Mouse (Mus musculus): Measurements from ENCODE around the gene Fmo6. TPM values are rescaled to one million over a fixed set of nuclear protein-coding genes. Genes with fewer than 3 reads are reported as not detected.

The Fmo6 gene
- polyA plus RNA-seq (2015; fragmentation: Nextera tagmentation; extraction: Ambion mirVana) = 0.14 TPM in 1 of 2 replicates, not detected in the other

DNA sequence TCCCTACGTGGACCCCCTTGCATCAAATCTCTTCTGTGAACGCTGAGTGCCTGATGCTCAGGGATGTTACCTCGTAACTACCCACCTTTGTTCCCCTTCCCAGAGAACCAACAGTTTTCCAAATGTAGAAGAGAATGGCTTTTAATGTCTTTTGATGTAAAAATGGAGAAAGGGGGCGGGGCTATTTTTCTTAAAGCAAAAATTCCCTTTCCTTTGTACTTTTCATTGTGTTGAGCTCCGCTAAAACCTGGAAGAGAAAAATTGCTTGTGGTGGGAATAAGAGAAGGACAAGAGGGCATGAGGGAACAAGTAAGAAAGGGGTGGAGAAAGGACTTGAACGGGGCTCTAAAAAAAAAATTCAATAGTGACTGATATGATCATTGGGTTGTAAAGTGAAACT, at the start of gene Fmo6:
Gene Fmo6, minus strand, starts transcription at position 101 of the 400 bp plus-strand sequence.
- Histone ChIP-seq H3K36me3 (no peaks in the 10 kb centered on the region), H3K9ac (replicated peaks) (no peak within 1 kb of the TSS), H3K4me3 (replicated peaks) (no peak within 1 kb of the TSS), H3K27me3 (replicated peaks) (no peaks in the 10 kb centered on the region), H3K4me2 (no peak within 1 kb of the TSS), H3K4me1 (no peaks in the 10 kb centered on the region), H3K9me3 (replicated peaks) (no peaks in the 10 kb centered on the region), H3K27ac (replicated peaks) (no peak within 1 kb of the TSS)
- no peak for ATAC-seq (ENCODE audit: low FRiP score)
- WGBS = 87% methylated on average over 6 of the region's 6 CpGs

DNA sequence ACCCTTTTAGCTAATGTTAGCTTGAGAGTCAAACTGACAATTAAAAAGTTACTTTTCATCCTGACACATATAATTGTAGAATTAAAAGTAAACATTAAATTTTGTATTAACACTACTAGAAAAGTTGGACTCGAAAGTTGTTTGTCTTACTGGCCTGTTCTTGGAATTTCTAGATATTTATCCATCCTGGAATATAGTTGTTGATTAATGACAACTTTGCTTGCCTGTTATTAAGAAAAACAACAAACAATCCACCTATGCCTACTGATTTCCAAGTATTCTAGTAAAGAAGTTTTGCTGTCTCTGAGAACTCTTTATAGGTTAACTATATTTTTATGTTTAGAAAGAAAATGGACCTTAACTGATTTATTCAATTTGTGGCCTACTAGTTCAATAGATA, 49.5 kb upstream of the Fmo6 start:
- ATAC-seq (ENCODE audit: low FRiP score) = no peak
- no peaks in the 10 kb centered on the region for H3K9me3 ChIP-seq (replicated peaks)
- H3K36me3 ChIP-seq = no peaks in the 10 kb centered on the region

GRCm38 (mm10) chr1:162986121-162986748, 48.9 kb upstream of the Fmo6 start:
- Histone ChIP-seq H3K4me1 (no peaks in the 10 kb centered on the region), H3K27me3 (replicated peaks) (no peaks in the 10 kb centered on the region), H3K9me3 (replicated peaks) (no peaks in the 10 kb centered on the region), H3K36me3 (no peaks in the 10 kb centered on the region), H3K27ac (replicated peaks) (no peak overlapping the region), H3K4me3 (replicated peaks) (no peak overlapping the region), H3K4me2 (no peak overlapping the region), H3K9ac (replicated peaks) (no peak overlapping the region)
- WGBS = 93% methylated on average over 2 of the region's 2 CpGs
- ATAC-seq (ENCODE audit: low FRiP score) = no peak

More for the DNA sequence above, 49.5 kb upstream of the Fmo6 start:
- Histone ChIP-seq H3K9ac (replicated peaks) (no peak overlapping the region), H3K4me3 (replicated peaks) (no peak overlapping the region), H3K4me1 (no peaks in the 10 kb centered on the region), H3K4me2 (no peak overlapping the region), H3K27me3 (replicated peaks) (no peaks in the 10 kb centered on the region), H3K27ac (replicated peaks) (no peak overlapping the region)
- 91% methylated on average over 1 of the region's 1 CpGs for WGBS

DNA sequence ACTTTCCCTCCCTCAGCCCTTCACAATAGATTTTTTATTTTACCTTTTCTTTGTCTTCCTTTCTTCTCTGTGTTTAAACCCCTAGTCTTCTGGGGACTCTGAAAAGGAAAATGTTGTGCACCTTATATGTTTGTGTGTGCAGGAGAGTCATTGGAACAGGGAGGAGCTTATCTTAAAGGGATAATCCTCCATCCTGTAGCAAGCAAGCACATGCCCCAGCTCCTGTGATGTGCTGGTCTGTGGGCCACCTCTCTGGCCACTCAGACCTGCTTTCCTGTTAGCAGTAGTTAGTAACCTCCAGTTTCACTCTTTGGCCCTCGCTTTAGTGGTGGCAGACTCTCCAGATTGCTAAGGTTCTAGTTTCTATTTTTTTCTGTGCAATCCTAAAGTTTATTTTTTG, 47.1 kb upstream of the Fmo6 start, which contains the start of gene Fmo3:
Gene Fmo3, minus strand, starts transcription at position 101 of the 400 bp plus-strand sequence.
- Histone ChIP-seq H3K4me3 (replicated peaks) (no peak within 1 kb of the TSS), H3K27ac (replicated peaks) (no peak within 1 kb of the TSS), H3K4me1 (no peaks in the 10 kb centered on the region), H3K4me2 (no peak within 1 kb of the TSS), H3K9me3 (replicated peaks) (no peaks in the 10 kb centered on the region), H3K9ac (replicated peaks) (no peak within 1 kb of the TSS), H3K27me3 (replicated peaks) (no peaks in the 10 kb centered on the region), H3K36me3 (no peaks in the 10 kb centered on the region)
- ATAC-seq (ENCODE audit: low FRiP score) = no peak
- 86% methylated on average over 1 of the region's 1 CpGs for WGBS

DNA sequence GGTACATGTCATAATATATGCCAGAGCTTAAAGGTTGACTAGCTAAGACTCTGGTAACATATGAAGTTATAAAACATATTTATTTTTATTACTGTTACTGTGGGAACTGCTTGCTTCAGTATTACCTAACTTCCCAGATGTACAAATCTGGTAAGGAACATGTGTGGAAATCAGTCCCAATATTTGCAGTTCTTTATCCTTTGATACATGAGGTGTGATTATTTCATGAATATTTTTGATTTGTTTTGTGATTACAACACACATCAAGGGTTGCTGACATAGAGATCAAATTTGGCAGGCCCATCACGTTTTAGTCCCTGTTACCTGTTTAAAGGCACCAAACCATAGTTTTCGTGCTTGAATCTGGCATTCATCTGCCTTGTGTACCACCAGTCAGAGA, 26.2 kb upstream of the Fmo6 start:
- Histone ChIP-seq H3K4me3 (replicated peaks) (no peak overlapping the region), H3K9me3 (replicated peaks) (no peaks in the 10 kb centered on the region), H3K4me1 (no peaks in the 10 kb centered on the region), H3K36me3 (no peaks in the 10 kb centered on the region), H3K4me2 (no peak overlapping the region), H3K9ac (replicated peaks) (no peak overlapping the region), H3K27ac (replicated peaks) (no peak overlapping the region), H3K27me3 (replicated peaks) (no peaks in the 10 kb centered on the region)
- ATAC-seq (ENCODE audit: low FRiP score) = no peak
- WGBS = 81% methylated on average over 2 of the region's 2 CpGs

DNA sequence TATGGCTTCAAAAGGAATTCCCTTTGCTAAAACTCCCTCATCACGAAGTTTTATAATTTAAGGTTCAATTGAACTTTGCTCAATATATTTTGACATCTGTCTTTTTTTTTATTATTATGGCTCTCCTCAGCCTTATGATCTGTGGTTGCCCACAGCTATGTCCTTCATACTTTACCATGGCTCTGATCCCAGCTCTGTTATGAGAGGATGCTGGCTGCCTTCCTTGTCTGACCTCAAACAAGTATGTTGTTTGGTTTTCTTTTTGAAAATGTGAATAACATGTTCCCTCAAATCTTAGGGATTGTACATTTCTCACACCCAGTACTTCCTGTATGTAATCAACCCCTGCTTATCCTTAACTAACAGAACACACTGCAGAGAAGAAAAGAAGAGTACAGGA, 20.1 kb upstream of the Fmo6 start:
- no peak overlapping the region for H3K4me3 ChIP-seq (replicated peaks)
- no peaks in the 10 kb centered on the region for H3K9me3 ChIP-seq (replicated peaks)
- no peaks in the 10 kb centered on the region for H3K36me3 ChIP-seq
- WGBS = 92% methylated on average over 1 of the region's 1 CpGs
- no peaks in the 10 kb centered on the region for H3K4me1 ChIP-seq
- H3K27me3 ChIP-seq (replicated peaks) = no peaks in the 10 kb centered on the region
- no peak overlapping the region for H3K9ac ChIP-seq (replicated peaks)
- no peak overlapping the region for H3K4me2 ChIP-seq
- ATAC-seq (ENCODE audit: low FRiP score) = no peak
- no peak overlapping the region for H3K27ac ChIP-seq (replicated peaks)

DNA sequence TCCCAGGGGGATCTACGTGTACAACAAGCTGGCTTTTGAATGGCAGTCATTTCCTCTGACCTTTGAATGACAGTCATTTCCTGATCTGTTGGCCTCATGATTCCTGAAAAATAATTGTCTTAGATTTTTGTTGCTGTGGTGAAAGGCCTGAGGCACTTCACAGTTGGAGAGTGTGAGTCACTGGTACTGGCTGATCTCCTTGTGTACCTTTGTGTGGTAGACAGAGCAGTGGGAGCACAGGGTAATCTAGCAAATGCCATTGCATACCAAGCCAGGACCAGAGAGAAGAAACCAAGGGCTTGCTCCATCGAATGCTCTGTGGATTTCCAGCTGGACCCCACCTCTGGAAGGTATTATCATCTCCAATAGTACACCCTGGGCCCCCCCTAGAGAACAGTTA, 15.8 kb upstream of the Fmo6 start:
- WGBS = 51% methylated on average over 2 of the region's 2 CpGs
- H3K36me3 ChIP-seq = no peaks in the 10 kb centered on the region
- no peak for ATAC-seq (ENCODE audit: low FRiP score)
- H3K27ac ChIP-seq (replicated peaks) = no peak overlapping the region
- H3K9ac ChIP-seq (replicated peaks) = no peak overlapping the region
- no peak overlapping the region for H3K4me2 ChIP-seq
- no peak overlapping the region for H3K4me3 ChIP-seq (replicated peaks)
- H3K27me3 ChIP-seq (replicated peaks) = no peaks in the 10 kb centered on the region
- H3K9me3 ChIP-seq (replicated peaks) = no peaks in the 10 kb centered on the region
- H3K4me1 ChIP-seq = no peaks in the 10 kb centered on the region

DNA sequence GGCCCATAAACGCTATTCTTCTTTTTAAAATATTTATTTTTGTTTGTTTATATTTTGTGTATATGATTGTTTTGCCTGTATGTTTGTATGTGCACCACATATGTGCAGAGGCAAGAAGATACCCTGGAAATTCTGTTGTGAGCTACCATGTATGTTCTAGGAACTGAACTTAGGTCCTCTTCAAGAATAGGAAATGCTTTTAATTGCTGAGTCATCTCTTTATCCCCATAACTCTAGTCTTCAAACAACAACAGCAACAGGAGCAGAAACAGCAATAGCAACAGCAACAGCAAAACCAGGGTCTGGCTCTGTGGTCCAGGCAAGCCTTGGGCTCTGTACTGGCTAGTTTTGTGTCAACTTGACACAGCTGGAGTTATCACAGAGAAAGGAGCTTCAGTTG, 12.4 kb upstream of the Fmo6 start:
- no peak overlapping the region for H3K27ac ChIP-seq (replicated peaks)
- H3K9me3 ChIP-seq (replicated peaks) = no peaks in the 10 kb centered on the region
- H3K4me2 ChIP-seq = no peak overlapping the region
- no peak overlapping the region for H3K9ac ChIP-seq (replicated peaks)
- peaks cover 8% of the 10 kb centered on the region for H3K4me1 ChIP-seq
- 89% methylated on average over 1 of the region's 1 CpGs for WGBS
- no peak for ATAC-seq (ENCODE audit: low FRiP score)
- H3K36me3 ChIP-seq = no peaks in the 10 kb centered on the region
- no peaks in the 10 kb centered on the region for H3K27me3 ChIP-seq (replicated peaks)
- H3K4me3 ChIP-seq (replicated peaks) = no peak overlapping the region

DNA sequence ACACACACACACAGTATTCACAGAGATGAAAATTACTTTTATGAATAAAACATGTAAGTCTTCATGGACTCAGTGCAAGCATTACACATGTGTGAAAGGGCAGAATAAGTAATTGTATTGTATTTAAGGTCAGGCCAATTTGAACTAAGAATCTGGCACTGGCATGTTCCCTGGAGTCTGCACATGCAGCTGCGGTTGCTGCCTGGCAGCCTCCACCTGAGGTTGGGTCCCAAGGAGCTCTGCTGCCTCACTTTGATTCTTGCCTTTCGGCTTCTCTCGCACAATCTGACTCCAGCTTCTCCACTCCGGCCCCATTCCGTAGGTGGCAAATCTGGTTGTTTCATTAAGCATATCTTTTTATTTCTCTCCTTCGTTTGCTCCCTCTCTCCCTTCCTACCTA, 10.6 kb upstream of the Fmo6 start:
- no peaks in the 10 kb centered on the region for H3K36me3 ChIP-seq
- no peak for ATAC-seq (ENCODE audit: low FRiP score)
- H3K9ac ChIP-seq (replicated peaks) = no peak overlapping the region
- H3K4me3 ChIP-seq (replicated peaks) = no peak overlapping the region
- no peaks in the 10 kb centered on the region for H3K9me3 ChIP-seq (replicated peaks)
- H3K4me2 ChIP-seq = no peak overlapping the region
- no peak overlapping the region for H3K27ac ChIP-seq (replicated peaks)
- H3K4me1 ChIP-seq = peaks cover 8% of the 10 kb centered on the region
- H3K27me3 ChIP-seq (replicated peaks) = no peaks in the 10 kb centered on the region
- 75% methylated on average over 6 of the region's 6 CpGs for WGBS

- Histone ChIP-seq H3K4me1 (peaks cover 8% of the 10 kb centered on the region), H3K4me2 (no peak overlapping the region), H3K9me3 (replicated peaks) (no peaks in the 10 kb centered on the region), H3K4me3 (replicated peaks) (no peak overlapping the region), H3K9ac (replicated peaks) (no peak overlapping the region), H3K27me3 (replicated peaks) (no peaks in the 10 kb centered on the region), H3K36me3 (no peaks in the 10 kb centered on the region), H3K27ac (replicated peaks) (no peak overlapping the region)
- WGBS = 43% methylated on average over 4 of the region's 4 CpGs
- ATAC-seq (ENCODE audit: low FRiP score) = 0 out of 2 replicates have a peak, but pooled peaks have one; percentile 38
These were observed 9.7 kb upstream of the Fmo6 start for GRCm38 (mm10) chr1:162946837-162947558.

- no peaks in the 10 kb centered on the region for H3K36me3 ChIP-seq
- no peak overlapping the region for H3K4me2 ChIP-seq
- H3K4me1 ChIP-seq = peaks cover 8% of the 10 kb centered on the region
- ATAC-seq (ENCODE audit: low FRiP score) = no peak
- 79% methylated on average over 6 of the region's 6 CpGs for WGBS
- no peak overlapping the region for H3K4me3 ChIP-seq (replicated peaks)
- H3K9me3 ChIP-seq (replicated peaks) = no peaks in the 10 kb centered on the region
- no peaks in the 10 kb centered on the region for H3K27me3 ChIP-seq (replicated peaks)
- no peak overlapping the region for H3K27ac ChIP-seq (replicated peaks)
- H3K9ac ChIP-seq (replicated peaks) = no peak overlapping the region
These were observed 6.4 kb upstream of the Fmo6 start for GRCm38 (mm10) chr1:162943700-162944099.

GRCm38 (mm10) chr1:162938696-162939351, 1.5 kb upstream of the Fmo6 start:
- Histone ChIP-seq H3K27ac (replicated peaks) (no peak overlapping the region), H3K27me3 (replicated peaks) (no peaks in the 10 kb centered on the region), H3K36me3 (no peaks in the 10 kb centered on the region), H3K4me2 (no peak overlapping the region), H3K9me3 (replicated peaks) (no peaks in the 10 kb centered on the region), H3K9ac (replicated peaks) (no peak overlapping the region), H3K4me1 (no peaks in the 10 kb centered on the region), H3K4me3 (replicated peaks) (no peak overlapping the region)
- 79% methylated on average over 4 of the region's 4 CpGs for WGBS
- ATAC-seq (ENCODE audit: low FRiP score) = no peak

Data from neural tube, embryonic 15.5 days (tissue).